18 mouse cellular contexts compared by ENCODE assay signal in the genomic region with DNA sequence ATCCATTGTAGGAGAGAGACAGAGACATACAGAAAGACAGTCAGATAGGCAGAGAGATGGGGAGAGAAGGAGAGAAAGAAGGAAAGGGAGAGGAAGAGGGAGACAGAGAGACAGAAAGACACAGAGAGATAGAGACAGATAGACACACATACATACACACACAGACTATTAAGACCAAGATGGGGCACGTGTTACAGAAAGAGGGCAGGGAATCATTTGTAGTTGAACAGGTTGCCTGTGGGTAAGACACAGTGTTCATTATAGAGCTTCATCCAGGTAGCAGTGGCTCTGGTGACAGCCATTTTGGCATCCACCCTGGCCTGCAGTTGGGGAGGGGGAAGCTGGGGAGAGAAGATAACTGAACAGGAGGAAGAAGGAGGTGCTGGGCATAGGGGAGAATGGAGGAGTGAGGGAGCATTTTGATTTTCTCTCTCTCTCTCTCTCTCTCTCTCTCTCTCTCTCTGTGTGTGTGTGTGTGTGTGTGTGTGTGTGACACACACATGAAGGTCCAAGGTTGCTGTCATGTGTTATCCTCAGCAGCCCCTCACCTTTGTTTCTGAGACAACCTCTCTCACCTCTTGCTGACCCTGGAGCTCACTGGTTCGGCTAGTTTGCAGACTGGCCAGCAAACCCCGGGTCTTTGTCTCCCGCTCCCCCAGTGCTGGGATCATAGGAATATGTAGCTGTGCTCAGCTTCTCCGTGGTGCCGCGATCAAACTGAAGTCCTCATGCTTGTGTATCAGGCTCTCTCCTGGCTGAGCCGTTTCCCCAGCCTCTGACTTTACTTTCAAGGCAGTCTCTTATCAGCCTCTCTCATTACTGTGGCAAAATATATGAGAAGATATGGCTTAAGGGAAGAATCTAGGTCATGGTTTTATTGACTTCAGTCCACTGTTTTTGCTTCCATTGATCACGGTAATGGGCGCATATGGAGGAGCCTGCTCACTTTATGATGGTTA. TPM values are rescaled to one million over a fixed set of nuclear protein-coding genes. Genes with fewer than 3 reads are reported as not detected.
DNase-seq lines count a peak whose midpoint lies in the region; ATAC-seq and TF ChIP-seq lines count a peak whose summit lies in the region.
"Had no signal": no experiment of that assay in that cellular context is flagged by ENCODE, and none has a peak within 500 bp of the region (broad histone marks: within the 10 kb centered on the region; RNA-seq: fewer than 3 reads in every experiment).

No protein-coding gene starts in this region.

- WGBS in heart, adult 2 months: 87% methylated on average over 10 of the region's 10 CpGs
- whole genome bisulfite sequencing in limb, embryonic 12.5 days: 80% methylated on average over 10 of the region's 10 CpGs
- 86% methylated on average over 10 of the region's 10 CpGs for WGBS in limb, embryonic 10.5 days

- no peak overlapping the region for H3K9ac ChIP-seq in heart, adult 2 months (ENCODE audit: low read depth, low read length)
- no peak overlapping the region for H3K9ac ChIP-seq in limb, embryonic 12.5 days (replicated peaks)
- H3K9ac ChIP-seq: hindbrain, embryonic 12.5 days; limb, embryonic 13.5 days; liver, embryonic 14.5 days; lung, embryonic 14.5 days; midbrain, embryonic 12.5 days had no signal

- H3K79me2 ChIP-seq in heart, adult 2 months (replicated peaks; ENCODE audit: control insufficient read depth, insufficient read depth, low read length): no peaks in the 10 kb centered on the region

- no peaks in the 10 kb centered on the region for H3K4me1 ChIP-seq in heart, adult 2 months (ENCODE audit: control insufficient read depth, insufficient read depth, low read length)
- H3K4me1 ChIP-seq in limb, embryonic 12.5 days (replicated peaks): peaks cover 5% of the 10 kb centered on the region
- peaks cover 12% of the 10 kb centered on the region for H3K4me1 ChIP-seq in limb, embryonic 10.5 days
- H3K4me1 ChIP-seq: midbrain, embryonic 12.5 days had no signal

- no peak for TF ChIP-seq CTCF in heart, adult 2 months (IDR thresholded peaks at IDR 0.05)

- DNase-seq in heart, adult 2 months: no peak
- no peak for DNase-seq in heart, adult 8-10 months (ENCODE audit: low spot score)
- DNase-seq in limb, embryonic 10.5 days (ENCODE audit: low spot score): no peak
- peak; percentile 59 for DNase-seq in MEL-GATA-1-ER (ENCODE audit: extremely low read depth, low read depth)
- DNase-seq in layer of hippocampus, adult 8-10 months (ENCODE audit: low spot score in 2 of 2): no peak
- DNase-seq: B cell, adult 2 months; right cerebral cortex, postnatal 25 days; spleen, adult 18-20 months had no signal

- no peaks in the 10 kb centered on the region for H3K9me3 ChIP-seq in limb, embryonic 12.5 days
- H3K9me3 ChIP-seq in limb, embryonic 10.5 days (replicated peaks): no peaks in the 10 kb centered on the region
- H3K9me3 ChIP-seq: hindbrain, embryonic 12.5 days; limb, embryonic 13.5 days; midbrain, embryonic 12.5 days had no signal

- H3K27me3 ChIP-seq in heart, adult 2 months (ENCODE audit: control insufficient read depth, insufficient read depth, low read length): no peaks in the 10 kb centered on the region
- no peaks in the 10 kb centered on the region for H3K27me3 ChIP-seq in limb, embryonic 12.5 days
- no peaks in the 10 kb centered on the region for H3K27me3 ChIP-seq in limb, embryonic 10.5 days (ENCODE audit: low read depth, poor library complexity, severe bottlenecking)
- H3K27me3 ChIP-seq: CH12.LX; hindbrain, embryonic 12.5 days; limb, embryonic 13.5 days; midbrain, embryonic 12.5 days had no signal

- peak overlapping the region; percentile 23; the same call in 1 of the 2 replicates for H3K27ac ChIP-seq in heart, adult 2 months
- no peak overlapping the region for H3K27ac ChIP-seq in limb, embryonic 12.5 days
- no peak overlapping the region for H3K27ac ChIP-seq in limb, embryonic 10.5 days
- H3K27ac ChIP-seq: hindbrain, embryonic 12.5 days; limb, embryonic 13.5 days; liver, embryonic 14.5 days; midbrain, embryonic 12.5 days had no signal

- no peak for ATAC-seq in limb, embryonic 12.5 days (ENCODE audit: insufficient number of reproducible peaks, insufficient read depth, low FRiP score, low TSS enrichment, low read depth)
- ATAC-seq in erythroid progenitor cell, adult 5-6 weeks (replicated peaks; ENCODE audit: low FRiP score, poor library complexity, severe bottlenecking): 0 out of 2 replicates have a peak, but pooled peaks have one; percentile 22

- H3K4me3 ChIP-seq in heart, adult 2 months: no peak overlapping the region
- H3K4me3 ChIP-seq in limb, embryonic 12.5 days (replicated peaks): no peak overlapping the region
- no peak overlapping the region for H3K4me3 ChIP-seq in limb, embryonic 10.5 days
- H3K4me3 ChIP-seq: hindbrain, embryonic 12.5 days; limb, embryonic 13.5 days; midbrain, embryonic 12.5 days had no signal

- H3K4me2 ChIP-seq in limb, embryonic 12.5 days: peak overlapping the region; percentile 2; the same call in 1 of the 2 replicates
- H3K4me2 ChIP-seq: lung, embryonic 14.5 days; midbrain, embryonic 12.5 days had no signal

- TF ChIP-seq EP300 in heart, adult 2 months (IDR thresholded peaks at IDR 0.05; ENCODE audit: insufficient read depth, low read depth, low read length): no peak

- TF ChIP-seq POLR2A in heart, adult 2 months (IDR thresholded peaks at IDR 0.05; ENCODE audit: insufficient read depth, low read depth, low read length): no peak

- intact Hi-C loops in heart, adult 2 months (cut with DNase I): no loop called here

- H3K36me3 ChIP-seq in heart, adult 2 months (ENCODE audit: control insufficient read depth, insufficient read depth, low read length): no peaks in the 10 kb centered on the region
- no peaks in the 10 kb centered on the region for H3K36me3 ChIP-seq in limb, embryonic 12.5 days
- no peaks in the 10 kb centered on the region for H3K36me3 ChIP-seq in limb, embryonic 10.5 days
- H3K36me3 ChIP-seq: hindbrain, embryonic 12.5 days; limb, embryonic 13.5 days; midbrain, embryonic 12.5 days had no signal

RNA-seq across cellular contexts. Expression of a gene that starts 47.5 kb away (rescaled TPM):
- total RNA-seq in heart, adult 2 months (2021): under 1 TPM; 0.43 to 0.60 TPM
- 0.06 and 1.4 TPM in 2 replicates for polyA plus RNA-seq in heart, adult 2 months (2012; rRNA removed)
- total RNA-seq in heart, adult 8-10 months (2022): 1 to 10 TPM in 1 of 4 experiments, under 1 TPM in 2, not detected in 1; 0.38 to 1.5 (median 0.90) TPM
- 1.1 and 1.4 TPM in 2 replicates for polyA plus RNA-seq in limb, embryonic 12.5 days (2016; fragmentation: Nextera tagmentation; extraction: Ambion mirVana)
- polyA plus RNA-seq in limb, embryonic 10.5 days (2016; fragmentation: Nextera tagmentation; extraction: Ambion mirVana): 0.35 and 0.43 TPM in 2 replicates
- 19.3 and 31.0 TPM in 2 replicates for total RNA-seq in erythroid progenitor cell, adult 5-6 weeks (2015; ENCODE audit: low replicate concordance)
- 14.5 and 33.0 TPM in 2 replicates for total RNA-seq in erythroid progenitor cell, adult 5-6 weeks (2017; ENCODE audit: low replicate concordance)
- 1 to 10 TPM in 1 of 4 experiments, under 1 TPM in 1, not detected in 2; 0.61 to 1.4 TPM for total RNA-seq in layer of hippocampus, adult 8-10 months (2022)
- total RNA-seq: layer of hippocampus, postnatal 25 days had no signal
- polyA plus RNA-seq: forebrain, embryonic 14.5 days had no signal

RNA-seq across cellular contexts. Expression of a gene that starts 52.0 kb away (rescaled TPM):
- 10 to 100 TPM; 51.0 to 68.2 TPM for total RNA-seq in heart, adult 2 months (2021)
- polyA plus RNA-seq in heart, adult 2 months (2012; rRNA removed): 21.6 and 36.6 TPM in 2 replicates
- total RNA-seq in heart, adult 8-10 months (2022): 10 to 100 TPM; 55.6 to 68.3 (median 59.1) TPM
- 4.8 and 5.2 TPM in 2 replicates for polyA plus RNA-seq in limb, embryonic 12.5 days (2016; fragmentation: Nextera tagmentation; extraction: Ambion mirVana)
- polyA plus RNA-seq in limb, embryonic 10.5 days (2016; fragmentation: Nextera tagmentation; extraction: Ambion mirVana): 2.7 and 4.8 TPM in 2 replicates
- 5.9 and 9.4 TPM in 2 replicates for total RNA-seq in erythroid progenitor cell, adult 5-6 weeks (2015; ENCODE audit: low replicate concordance)
- 1.6 and 3.3 TPM in 2 replicates for total RNA-seq in erythroid progenitor cell, adult 5-6 weeks (2017; ENCODE audit: low replicate concordance)
- 100 to 1,000 TPM; 108 to 152 (median 132) TPM for total RNA-seq in layer of hippocampus, adult 8-10 months (2022)

Comparison
In these comparisons a context has a peak if more than half of its experiments do, and no peak if none do; other contexts are left out.
1. RNA of a gene that starts 47.5 kb away (total RNA-seq): 14.5 to 33.0 TPM in erythroid progenitor cell, adult 5-6 weeks; 0.38 to 1.5 TPM in heart, adult 8-10 months, 0.61 to 1.4 TPM in layer of hippocampus, adult 8-10 months and 0.43 to 0.60 TPM in heart, adult 2 months; every median in the first group is over 4 times any median in the second.
2. RNA of a gene that starts 52.0 kb away (total RNA-seq): 108 to 152 TPM in layer of hippocampus, adult 8-10 months, 51.0 to 68.2 TPM in heart, adult 2 months and 55.6 to 68.3 TPM in heart, adult 8-10 months; 1.6 to 9.4 TPM in erythroid progenitor cell, adult 5-6 weeks; every median in the first group is over 4 times any median in the second.